Mouse (Mus musculus): Measurements from ENCODE around the gene Hist1h3e.
"Not testable (repeated sequence)": the region's sequence is repeated elsewhere in the genome, so short reads cannot be mapped to it uniquely, and the experiment has no call there.

Gene Hist1h3e

DNA sequence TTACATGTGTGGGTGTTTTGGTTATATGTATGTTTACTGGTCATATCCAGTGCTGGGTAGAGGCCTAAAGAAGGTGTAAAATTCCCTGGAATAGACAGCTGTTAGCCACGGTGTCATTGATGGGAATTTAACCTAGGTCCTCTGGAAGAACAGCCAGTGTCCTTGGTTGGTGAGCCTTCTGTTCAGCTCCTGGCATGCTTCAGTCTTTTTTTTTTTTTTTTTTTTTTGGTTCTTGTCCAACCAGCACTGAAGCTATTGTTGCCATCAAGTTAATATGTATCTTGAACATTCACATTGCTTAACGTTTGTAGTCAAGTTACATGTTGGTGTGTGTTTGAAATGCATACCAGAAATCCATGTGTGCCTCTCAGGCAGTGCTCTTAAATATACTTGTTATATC lies 2.3 kb upstream of the Hist1h3e start:
- no peak for DNase-seq (ENCODE audit: inconsistent age in 2 of 2, low spot score in 1 of 2)

DNA sequence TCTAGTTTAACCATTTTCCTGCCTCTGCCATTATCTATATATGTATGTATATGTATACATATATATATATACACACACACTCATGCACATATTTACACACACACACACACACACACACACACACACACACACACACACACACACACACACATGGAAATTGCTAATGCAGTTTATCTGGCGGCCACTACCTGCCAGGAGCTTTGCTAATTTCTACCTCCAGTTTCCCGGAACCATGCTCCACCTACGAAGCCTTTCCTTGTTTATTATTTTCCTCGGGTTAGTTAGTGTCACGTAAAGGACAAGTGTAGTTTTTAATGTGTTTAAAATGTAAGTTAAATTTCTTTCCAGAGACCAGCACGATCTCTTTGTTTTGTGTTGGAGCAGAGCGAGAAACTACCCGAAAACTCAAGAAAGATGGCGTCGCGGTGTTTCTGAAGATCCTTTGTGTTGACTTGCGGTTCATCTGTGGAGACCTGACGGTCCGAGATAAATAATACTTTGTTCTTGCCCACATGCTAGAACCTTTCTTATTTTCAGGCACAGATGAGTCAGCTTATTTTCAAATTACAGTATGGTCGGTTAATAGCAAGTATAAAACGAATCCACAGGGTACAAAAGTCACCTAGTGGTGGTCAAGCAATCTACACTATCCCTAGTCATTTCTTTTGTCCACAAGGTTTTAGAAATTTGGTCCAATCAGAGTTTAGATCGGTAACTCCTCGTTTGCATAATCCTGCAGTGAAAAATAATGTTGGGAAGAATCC lies 712 bp upstream of the Hist1h3e start:
- peak; percentile 49 to 90 for DNase-seq (ENCODE audit: inconsistent age in 2 of 2, low spot score in 1 of 2)

DNA sequence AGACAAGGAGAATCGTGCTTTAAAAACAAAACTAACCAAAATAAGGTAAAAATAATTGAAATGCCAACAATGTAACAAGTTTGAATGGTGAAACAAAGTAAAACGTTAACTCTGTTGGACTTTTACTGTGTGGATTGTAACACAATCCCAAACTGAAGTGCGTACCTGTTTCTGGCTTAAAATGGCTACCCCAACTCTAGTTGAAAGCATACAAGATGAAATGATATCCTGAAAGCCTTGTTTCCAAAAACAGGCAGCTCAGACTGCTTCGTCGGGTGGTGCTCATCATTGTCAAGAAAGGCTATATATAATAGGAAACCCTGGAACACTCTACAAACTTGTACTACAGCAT lies 662 bp downstream of the Hist1h3e start:
- DNase-seq (ENCODE audit: inconsistent age in 2 of 2, low spot score in 1 of 2) = not testable (repeated sequence)

DNA sequence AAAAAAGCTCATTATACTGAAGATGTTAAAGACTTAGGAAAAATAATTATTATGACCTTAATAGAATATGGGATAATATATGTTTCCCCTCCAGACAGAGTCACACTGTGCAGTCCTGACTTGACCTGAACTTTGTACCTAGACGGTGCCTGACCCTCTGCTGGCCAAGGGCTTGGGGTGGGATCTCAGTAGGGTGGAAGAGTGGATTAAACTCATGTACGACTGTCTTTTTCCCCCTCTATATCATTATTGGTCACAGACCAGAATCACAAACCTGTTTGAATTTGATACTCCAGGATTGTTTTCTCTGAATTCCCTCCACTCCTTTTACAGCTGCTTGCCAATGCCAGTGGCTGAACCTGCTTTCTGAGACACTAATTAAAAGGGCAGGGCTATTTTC lies 1.5 kb downstream of the Hist1h3e start:
- DNase-seq (ENCODE audit: inconsistent age in 2 of 2, low spot score in 1 of 2) = not testable (repeated sequence)

DNA sequence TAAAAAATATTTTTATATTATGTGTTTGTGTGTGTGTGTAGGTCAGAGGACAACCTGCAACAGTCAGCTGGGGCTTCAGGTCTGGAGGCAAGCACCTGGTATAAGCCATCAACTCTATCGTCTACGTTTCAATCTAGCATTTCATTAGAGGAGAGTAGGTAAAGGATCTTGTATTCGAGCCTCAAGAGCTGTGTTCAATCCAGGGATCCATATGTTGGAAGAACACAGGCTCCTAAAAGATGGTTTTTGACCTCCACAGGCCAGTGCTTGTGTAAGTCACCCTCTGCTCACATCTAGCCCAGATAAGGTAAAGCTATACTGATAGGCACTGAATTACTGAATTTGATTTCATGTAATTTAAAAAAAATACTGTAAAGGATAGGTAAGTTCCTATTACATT lies 5.3 kb downstream of the Hist1h3e start:
- DNase-seq (ENCODE audit: inconsistent age in 2 of 2, low spot score in 1 of 2) = no peak

DNA sequence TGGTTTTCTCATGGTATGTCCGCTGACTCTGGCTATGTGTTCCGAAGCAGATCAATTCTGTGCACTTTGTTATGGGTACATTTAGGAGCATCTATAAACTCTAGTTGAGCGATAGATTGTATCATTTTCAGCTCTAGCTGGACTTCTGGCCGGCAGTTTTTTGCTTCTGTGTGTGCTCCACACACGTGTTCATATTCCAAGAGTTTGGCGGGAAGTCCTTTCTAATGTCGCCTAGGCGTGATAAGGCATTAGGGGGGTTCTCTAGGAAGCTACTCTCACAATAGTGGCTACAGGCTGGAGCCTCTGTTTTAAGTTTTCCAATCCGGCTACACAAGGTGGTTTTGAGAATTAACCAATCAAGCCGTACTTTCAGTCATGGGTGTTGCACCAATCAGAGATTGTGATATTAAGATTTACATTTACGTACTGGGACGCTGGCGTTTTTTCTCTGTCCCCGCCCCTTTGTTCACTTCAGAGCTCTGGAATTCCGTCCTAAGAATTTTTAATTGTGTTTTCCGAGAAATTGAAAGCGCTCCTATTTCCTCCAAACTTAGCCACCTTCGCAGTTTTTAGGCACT lies 6.2 kb downstream of the Hist1h3e start:
- DNase-seq (ENCODE audit: inconsistent age in 2 of 2, low spot score in 1 of 2) = peak; percentile 66 to 94

DNA sequence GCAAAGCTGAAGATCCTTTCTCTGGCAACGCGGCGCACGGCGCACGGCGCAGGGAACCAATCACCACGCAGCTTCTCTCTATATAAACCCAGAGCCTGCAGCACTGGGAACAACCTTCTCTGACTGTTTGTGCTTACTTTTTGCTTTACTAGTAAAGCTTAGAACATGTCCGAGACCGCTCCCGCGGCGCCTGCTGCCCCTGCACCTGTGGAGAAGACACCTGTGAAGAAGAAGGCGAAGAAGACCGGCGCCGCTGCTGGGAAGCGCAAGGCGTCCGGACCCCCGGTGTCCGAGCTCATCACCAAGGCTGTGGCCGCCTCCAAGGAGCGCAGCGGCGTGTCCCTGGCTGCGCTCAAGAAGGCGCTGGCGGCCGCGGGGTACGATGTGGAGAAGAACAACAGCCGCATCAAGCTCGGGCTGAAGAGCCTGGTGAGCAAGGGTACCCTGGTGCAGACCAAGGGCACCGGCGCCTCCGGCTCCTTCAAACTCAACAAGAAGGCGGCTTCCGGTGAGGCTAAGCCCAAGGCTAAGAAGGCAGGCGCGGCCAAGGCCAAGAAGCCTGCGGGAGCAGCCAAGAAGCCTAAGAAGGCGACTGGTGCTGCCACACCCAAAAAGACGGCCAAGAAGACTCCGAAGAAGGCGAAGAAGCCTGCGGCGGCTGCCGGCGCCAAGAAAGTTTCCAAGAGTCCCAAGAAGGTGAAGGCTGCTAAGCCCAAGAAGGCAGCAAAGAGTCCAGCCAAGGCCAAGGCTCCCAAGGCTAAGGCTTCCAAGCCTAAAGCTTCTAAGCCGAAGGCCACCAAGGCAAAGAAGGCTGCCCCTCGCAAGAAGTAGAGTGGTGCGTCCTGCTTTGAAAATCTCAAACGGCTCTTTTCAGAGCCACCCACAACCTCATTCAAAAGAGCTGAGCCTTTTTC lies 7.0 kb downstream of the Hist1h3e start:
- peak; percentile 76 to 93 for DNase-seq (ENCODE audit: inconsistent age in 2 of 2, low spot score in 1 of 2)

DNA sequence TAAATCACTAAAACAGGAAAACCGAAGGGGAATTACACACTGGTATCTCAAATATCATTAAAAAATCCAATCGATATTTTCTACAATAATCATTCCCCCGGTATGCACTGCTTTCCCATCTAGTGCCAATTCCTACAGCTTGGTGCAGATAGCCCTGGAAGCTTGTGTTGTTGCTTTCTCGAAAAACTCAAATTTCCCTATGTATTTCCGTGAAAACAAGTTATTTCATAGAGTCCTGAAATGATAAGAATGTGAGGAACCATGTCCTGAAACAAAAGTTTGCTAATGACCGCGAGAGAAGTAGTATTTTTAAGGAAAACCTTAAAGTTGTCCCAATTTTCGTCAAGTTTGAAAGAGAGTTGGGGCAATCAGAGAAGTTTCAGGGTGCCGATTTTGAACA lies 7.8 kb downstream of the Hist1h3e start:
- DNase-seq (ENCODE audit: inconsistent age in 2 of 2, low spot score in 1 of 2) = no peak

DNA sequence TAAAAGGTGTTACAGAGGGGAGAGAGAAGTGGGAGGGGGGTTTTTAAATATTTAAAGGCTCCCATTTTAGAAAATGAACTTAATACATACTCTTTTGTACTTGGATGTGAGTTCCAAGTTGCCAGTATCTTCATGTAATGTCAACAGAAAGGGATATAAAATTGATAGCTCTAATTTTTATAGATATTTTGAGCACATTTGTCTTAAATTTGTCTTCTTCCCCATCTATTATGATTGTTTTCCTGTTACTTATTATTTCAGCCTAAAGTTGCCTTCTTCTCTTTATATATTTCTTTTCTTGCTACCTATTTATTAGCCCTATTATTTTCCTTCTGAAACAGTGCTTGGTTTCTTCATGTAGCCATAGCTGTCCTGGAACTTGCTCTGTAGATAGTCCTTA lies 9.2 kb downstream of the Hist1h3e start, which contains the start of gene Hist1h1d:
Hist1h1d (plus strand) TSS at position 301 of the 400 bp plus-strand sequence.
- no peak for DNase-seq (ENCODE audit: inconsistent age in 2 of 2, low spot score in 1 of 2)

DNA sequence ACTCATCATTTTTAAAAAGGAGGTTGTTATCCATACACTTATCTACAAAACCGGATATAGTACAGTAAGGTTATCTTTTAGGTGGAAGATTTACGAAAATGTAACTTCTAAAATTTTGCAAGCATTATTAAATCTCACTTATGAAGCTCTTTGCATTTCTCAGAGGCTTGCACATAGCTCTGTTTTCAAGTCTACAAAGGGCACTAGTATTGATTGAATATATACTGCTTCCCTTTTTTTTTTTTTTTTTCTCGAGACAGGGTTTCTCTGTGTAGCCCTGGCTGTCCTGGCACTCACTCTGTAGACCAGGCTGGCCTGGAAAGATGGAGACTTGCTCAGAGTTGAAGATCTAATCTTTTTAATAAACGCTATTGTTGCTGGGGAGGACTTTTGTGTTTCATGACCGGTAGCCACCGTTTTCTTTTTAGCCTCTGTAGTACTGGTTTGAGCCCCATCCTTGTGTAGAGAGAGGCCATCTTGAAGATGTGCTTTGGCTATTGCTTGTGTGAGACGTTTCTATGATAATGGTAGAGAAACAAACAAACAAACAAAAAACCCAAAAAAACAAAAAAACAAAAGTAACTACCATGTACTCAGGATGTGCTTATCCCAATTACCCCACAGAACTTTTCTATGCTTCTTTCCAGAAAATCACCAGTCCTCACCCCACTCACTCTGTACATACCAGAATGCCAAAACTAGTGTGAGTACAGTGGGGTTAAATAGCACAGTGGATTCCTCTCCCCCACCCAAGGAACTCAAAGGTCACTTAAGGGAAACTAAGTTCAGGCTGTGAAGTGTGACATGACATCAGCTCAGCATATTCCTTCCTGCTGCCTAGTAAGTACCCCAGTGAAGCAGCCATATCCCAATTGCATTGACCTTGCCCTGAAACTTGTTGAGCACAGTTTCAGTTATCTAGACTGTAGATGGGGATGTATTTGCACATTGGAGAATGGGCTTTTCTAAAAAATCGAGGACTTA lies 9.9 kb downstream of the Hist1h3e start:
- no peak for DNase-seq (ENCODE audit: inconsistent age in 2 of 2, low spot score in 1 of 2)

DNA sequence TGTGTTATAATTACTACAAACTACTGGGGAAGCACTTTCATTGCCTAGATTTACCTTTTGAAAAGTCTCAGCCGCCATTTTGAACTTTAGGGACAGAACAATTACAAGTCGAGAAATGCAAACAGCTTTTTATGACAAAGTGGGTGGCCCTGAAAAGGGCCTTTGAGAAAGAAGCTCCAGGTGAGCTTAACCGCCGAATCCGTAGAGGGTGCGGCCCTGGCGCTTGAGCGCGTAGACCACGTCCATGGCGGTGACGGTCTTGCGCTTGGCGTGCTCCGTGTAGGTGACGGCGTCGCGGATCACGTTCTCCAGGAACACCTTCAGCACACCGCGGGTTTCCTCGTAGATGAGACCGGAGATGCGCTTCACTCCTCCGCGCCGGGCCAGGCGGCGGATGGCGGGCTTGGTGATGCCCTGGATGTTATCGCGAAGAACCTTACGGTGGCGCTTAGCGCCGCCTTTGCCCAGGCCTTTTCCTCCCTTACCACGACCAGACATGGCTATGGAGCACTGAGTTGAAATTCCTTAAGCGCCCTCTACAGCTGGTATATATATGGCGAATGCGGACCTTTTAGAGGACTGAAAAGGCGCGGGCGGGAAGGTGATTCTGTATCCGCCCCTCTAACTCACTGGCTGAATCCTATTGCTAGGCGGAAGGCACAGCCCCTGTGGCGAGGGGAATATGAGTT lies 10.9 kb downstream of the Hist1h3e start, which contains the start of gene Hist1h4f:
Hist1h4f (minus strand) TSS at position 503 of the 689 bp plus-strand sequence.
- peak; percentile 85 to 95 for DNase-seq (ENCODE audit: inconsistent age in 2 of 2, low spot score in 1 of 2)

DNA sequence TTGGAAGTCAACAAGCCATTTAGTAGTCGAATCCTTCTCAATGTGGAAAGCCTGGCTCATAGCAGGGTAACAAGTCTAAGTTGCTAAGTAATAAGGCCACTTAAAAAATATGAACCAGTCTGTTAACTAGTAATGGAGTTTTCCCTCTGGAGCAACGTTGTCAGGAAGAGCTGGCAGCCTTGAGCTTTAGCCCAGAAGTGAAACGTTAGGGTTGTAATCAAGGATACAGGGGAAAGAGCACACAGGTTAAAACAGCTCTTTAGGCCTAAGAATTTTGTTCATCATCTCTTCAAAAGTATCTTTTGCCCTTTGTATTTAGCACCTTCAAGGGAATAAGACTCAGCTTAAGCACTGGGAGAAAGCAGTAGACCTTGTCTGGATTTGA lies 11.4 kb downstream of the Hist1h3e start:
- DNase-seq (ENCODE audit: inconsistent age in 2 of 2, low spot score in 1 of 2) = no peak

DNA sequence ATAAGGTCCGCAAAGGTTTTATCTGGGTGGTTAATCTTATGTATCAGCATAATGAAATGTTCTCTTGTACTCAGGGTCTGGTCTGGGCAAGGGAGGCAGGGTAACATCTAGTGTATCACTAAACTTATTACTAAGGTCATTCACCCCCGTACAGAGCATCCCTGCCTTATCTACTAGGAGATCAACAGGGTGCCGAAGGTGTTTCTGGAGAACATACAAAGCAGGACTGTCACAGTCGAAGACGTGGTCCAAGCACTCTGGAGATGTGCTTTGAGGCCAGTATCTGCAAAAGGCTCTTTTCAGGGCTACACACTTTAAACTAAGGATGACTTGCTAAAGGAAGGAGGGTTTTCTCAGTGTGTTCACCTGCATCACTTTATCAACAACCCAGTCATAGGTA lies 15.5 kb downstream of the Hist1h3e start:
- no peak for DNase-seq (ENCODE audit: inconsistent age in 2 of 2, low spot score in 1 of 2)

DNA sequence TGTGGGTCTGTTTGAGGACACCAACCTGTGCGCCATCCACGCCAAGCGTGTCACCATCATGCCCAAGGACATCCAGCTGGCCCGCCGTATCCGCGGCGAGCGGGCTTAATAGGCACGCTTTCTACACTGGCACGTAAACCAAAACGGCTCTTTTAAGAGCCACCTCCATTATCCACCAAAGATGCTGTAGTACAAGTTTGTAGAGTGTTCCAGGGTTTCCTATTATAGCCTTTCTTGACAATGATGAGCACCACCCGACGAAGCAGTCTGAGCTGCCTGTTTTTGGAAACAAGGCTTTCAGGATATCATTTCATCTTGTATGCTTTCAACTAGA lies 17.4 kb downstream of the Hist1h3e start:
- not testable (repeated sequence) for DNase-seq (ENCODE audit: inconsistent age in 2 of 2, low spot score in 1 of 2)

DNA sequence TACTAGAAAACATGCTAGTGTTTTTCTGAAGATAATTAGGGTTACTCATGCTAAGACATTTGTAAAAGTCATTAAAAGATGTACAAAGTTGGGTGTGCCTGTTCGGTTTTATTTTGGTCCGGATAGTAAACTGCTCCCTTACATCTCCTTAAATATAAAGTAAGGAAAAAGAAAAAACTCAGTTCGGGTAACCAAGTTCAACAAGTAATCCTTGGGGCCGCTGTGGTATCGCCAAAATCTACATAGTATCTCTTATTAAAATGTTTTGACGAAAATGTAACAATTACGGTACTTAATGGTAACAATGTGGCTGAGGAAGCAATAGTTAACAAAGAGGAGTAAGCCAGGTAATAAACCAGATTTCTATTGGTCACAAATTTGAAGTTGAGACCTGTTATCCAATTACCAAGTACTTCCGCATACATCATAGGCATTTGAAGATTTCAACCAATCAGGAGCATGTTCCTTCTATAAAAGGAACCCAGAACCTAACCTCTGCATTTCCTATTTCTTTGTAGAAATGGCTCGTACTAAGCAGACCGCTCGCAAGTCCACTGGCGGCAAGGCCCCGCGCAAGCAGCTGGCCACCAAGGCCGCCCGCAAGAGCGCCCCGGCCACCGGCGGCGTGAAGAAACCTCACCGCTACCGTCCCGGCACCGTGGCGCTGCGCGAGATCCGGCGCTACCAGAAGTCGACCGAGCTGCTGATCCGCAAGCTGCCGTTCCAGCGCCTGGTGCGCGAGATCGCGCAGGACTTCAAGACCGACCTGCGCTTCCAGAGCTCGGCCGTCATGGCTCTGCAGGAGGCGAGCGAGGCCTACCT lies 18.0 kb downstream of the Hist1h3e start, which contains the start of gene Hist1h3f:
Hist1h3f (plus strand) TSS at position 88 of the 822 bp plus-strand sequence.
- DNase-seq (ENCODE audit: inconsistent age in 2 of 2, low spot score in 1 of 2) = peak; percentile 81 to 97

DNA sequence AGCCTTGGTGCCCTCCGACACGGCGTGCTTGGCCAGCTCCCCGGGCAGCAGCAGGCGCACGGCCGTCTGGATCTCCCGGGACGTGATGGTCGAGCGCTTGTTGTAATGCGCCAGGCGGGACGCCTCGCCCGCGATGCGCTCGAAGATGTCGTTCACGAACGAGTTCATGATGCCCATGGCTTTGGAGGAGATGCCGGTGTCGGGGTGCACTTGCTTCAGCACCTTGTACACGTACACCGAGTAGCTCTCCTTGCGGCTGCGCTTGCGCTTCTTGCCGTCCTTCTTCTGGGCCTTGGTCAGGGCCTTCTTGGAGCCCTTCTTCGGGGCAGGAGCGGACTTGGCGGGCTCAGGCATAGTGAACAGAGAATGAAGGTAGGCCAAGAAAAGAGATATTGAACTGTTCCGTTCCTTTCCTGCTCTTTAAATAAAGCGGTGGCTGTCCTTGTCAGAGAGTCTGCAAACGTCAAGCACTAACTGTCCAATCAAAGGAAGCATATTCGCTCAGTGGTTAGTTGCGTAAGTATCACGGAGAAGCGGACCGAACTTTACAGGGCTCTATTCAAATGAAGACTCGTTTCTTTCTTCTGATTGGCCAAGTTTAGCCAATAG lies 19.1 kb downstream of the Hist1h3e start, which contains the start of gene Hist1h2bh:
Hist1h2bh (minus strand) TSS at position 394 of the 609 bp plus-strand sequence.
- DNase-seq (ENCODE audit: inconsistent age in 2 of 2, low spot score in 1 of 2) = peak; percentile 76 to 95

DNA sequence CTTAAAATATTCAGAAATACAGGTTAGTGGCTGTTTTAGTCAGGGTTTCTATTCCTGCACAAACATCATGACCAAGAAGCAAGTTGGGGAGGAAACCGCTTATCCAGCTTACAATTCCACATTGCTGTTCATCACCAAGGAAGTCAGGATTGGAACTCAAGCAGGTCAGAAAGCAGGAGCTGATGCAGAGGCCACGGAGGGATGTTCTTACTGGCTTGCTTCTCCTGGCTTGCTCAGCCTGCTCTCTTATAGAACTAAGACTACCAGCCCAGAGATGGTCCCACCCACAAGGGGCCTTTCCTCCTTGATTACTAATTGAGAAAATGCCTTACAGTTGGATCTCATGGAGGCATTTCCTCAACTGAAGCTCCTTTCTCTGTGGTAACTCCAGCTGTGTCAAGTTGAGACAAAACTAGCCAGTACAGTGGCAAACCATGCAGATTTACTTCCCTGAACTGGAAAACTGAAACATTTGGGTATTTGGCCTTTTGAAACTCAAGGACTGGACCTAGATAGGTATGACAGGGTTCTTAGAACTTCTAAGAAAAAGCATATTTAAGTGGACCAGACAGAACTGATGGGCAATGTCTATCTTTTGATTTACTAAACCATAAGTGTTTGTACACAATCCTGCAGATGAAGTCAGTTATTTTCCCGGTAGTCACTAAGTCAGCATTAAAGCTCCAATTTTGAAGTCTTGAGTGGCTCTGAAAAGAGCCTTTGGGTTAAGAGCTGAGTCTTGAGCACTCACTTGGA lies 19.8 kb downstream of the Hist1h3e start:
- DNase-seq (ENCODE audit: inconsistent age in 2 of 2, low spot score in 1 of 2) = not testable (repeated sequence)

DNA sequence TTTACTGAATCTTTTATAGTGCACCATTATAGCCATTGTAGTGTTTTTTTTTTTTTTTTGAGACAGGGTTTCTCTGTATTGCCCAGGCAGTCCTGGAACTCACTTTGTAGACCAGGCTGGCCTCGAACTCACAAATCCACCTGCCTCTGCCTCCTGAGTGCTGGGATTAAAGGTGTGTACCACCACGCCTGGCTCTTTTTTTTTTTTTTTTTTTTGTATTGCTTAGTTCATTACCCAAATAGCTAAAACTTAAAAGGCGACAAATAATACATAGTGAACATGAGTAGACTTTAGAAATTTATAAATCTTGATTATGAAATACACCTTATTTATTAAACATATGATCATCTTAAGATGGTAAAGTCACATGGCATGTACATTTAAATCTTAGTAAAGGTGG lies 20.7 kb downstream of the Hist1h3e start:
- DNase-seq (ENCODE audit: inconsistent age in 2 of 2, low spot score in 1 of 2) = no peak
